Mouse (Mus musculus) adipose tissue, adult 10 weeks (tissue): ENCODE data around the gene C1qa. TPM values are rescaled to one million over a fixed set of nuclear protein-coding genes. Genes with fewer than 3 reads are reported as not detected.

Experiments
- polyA plus RNA-seq: library from polyadenylated mRNA; stranded (reverse); fragments of 350-450 nt; fragmentation: Illumina TruSeq; extraction: RNeasy Lipid Tissue Mini Kit (QIAGEN cat#74804); gene quantifications from one replicate; pipeline ENCODE4 v1.2.3, GENCODE M21; 2014; ENCODE audit warnings: low read depth, low replicate concordance

The C1qa gene
- polyA plus RNA-seq: 147 TPM

GRCm38 (mm10) chr4:136898637-136899036 lies at the start of gene C1qa:
TSS of gene C1qa (minus strand) at chr4:136898803.

GRCm38 (mm10) chr4:136892811-136893210 lies 5.8 kb downstream of the C1qa start, which contains the start of gene C1qc:
TSS of gene C1qc (minus strand) at chr4:136893065.

GRCm38 (mm10) chr4:136886101-136886500 lies 12.5 kb downstream of the C1qa start, which contains the start of gene C1qb:
TSS of gene C1qb (minus strand) at chr4:136886187.

Other genes starting within 250 kb of the C1qa start
- 4.3 TPM for gene Ephb2, start 62.8 kb downstream of the C1qa start, polyA plus RNA-seq
- 143 TPM for gene C1qb, start 12.6 kb downstream of the C1qa start, polyA plus RNA-seq
- gene C1qc, start 5.7 kb downstream of the C1qa start, polyA plus RNA-seq: 135 TPM
- 0.06 TPM for gene Epha8, start 58.0 kb upstream of the C1qa start, polyA plus RNA-seq
- 3.7 TPM for gene Zbtb40, start 150.0 kb upstream of the C1qa start, polyA plus RNA-seq